Mouse (Mus musculus): ENCODE results near the gene Hsd17b14. TPM values are rescaled to one million over a fixed set of nuclear protein-coding genes. Genes with fewer than 3 reads are reported as not detected.

Hsd17b14 gene
- polyA plus RNA-seq, 1 experiment, result 43.9 TPM

GRCm38 (mm10) chr7:45560241-45560640 is 5.5 kb downstream of the Hsd17b14 start:
- no peaks in the 10 kb centered on the region for H3K36me3 ChIP-seq (ENCODE audit: control insufficient read depth, insufficient read depth, low read length)
- no peaks in the 10 kb centered on the region for H3K4me1 ChIP-seq (ENCODE audit: control insufficient read depth, insufficient read depth, low read length)
- WGBS, result 74% methylated on average over 7 of the region's 7 CpGs
- H3K27me3 ChIP-seq (replicated peaks; ENCODE audit: control insufficient read depth, insufficient read depth, low read length), result no peaks in the 10 kb centered on the region
- no peak overlapping the region for H3K4me3 ChIP-seq (ENCODE audit: insufficient read depth, low read depth, low read length)
- H3K27ac ChIP-seq (ENCODE audit: insufficient read depth, low read depth, low read length), result no peak overlapping the region
- no peak for TF ChIP-seq POLR2A (IDR thresholded peaks at IDR 0.05; ENCODE audit: low read depth, low read length)
- TF ChIP-seq CTCF (conservative IDR thresholded peaks at IDR 0.05; ENCODE audit: insufficient read depth, insufficient read length, low read depth, low read length), result no peak
- DNase-seq, result no peak

GRCm38 (mm10) chr7:45560843-45561623 is 6.3 kb downstream of the Hsd17b14 start:
- H3K27ac ChIP-seq (ENCODE audit: insufficient read depth, low read depth, low read length), result no peak overlapping the region
- peak; percentile 84 for DNase-seq
- H3K4me1 ChIP-seq (ENCODE audit: control insufficient read depth, insufficient read depth, low read length), result no peaks in the 10 kb centered on the region
- H3K4me3 ChIP-seq (ENCODE audit: insufficient read depth, low read depth, low read length), result no peak overlapping the region
- H3K36me3 ChIP-seq (ENCODE audit: control insufficient read depth, insufficient read depth, low read length), result no peaks in the 10 kb centered on the region
- no peaks in the 10 kb centered on the region for H3K27me3 ChIP-seq (replicated peaks; ENCODE audit: control insufficient read depth, insufficient read depth, low read length)
- WGBS, result 14% methylated on average over 17 of the region's 17 CpGs
- peak; percentile 95 for TF ChIP-seq CTCF (conservative IDR thresholded peaks at IDR 0.05; ENCODE audit: insufficient read depth, insufficient read length, low read depth, low read length)
- TF ChIP-seq POLR2A (IDR thresholded peaks at IDR 0.05; ENCODE audit: low read depth, low read length), result no peak

- 47% methylated on average over 12 of the region's 12 CpGs for WGBS
Observed at GRCm38 (mm10) chr7:45561624-45562520, 7.2 kb downstream of the Hsd17b14 start.

GRCm38 (mm10) chr7:45564811-45565210 is 10.1 kb downstream of the Hsd17b14 start:
- H3K27ac ChIP-seq (ENCODE audit: insufficient read depth, low read depth, low read length), result no peak overlapping the region
- no peaks in the 10 kb centered on the region for H3K36me3 ChIP-seq (ENCODE audit: control insufficient read depth, insufficient read depth, low read length)
- no peaks in the 10 kb centered on the region for H3K27me3 ChIP-seq (replicated peaks; ENCODE audit: control insufficient read depth, insufficient read depth, low read length)
- no peak overlapping the region for H3K4me3 ChIP-seq (ENCODE audit: insufficient read depth, low read depth, low read length)
- WGBS, result 80% methylated on average over 2 of the region's 2 CpGs
- no peak for DNase-seq
- peaks cover 9% of the 10 kb centered on the region for H3K4me1 ChIP-seq (ENCODE audit: control insufficient read depth, insufficient read depth, low read length)
- TF ChIP-seq POLR2A (IDR thresholded peaks at IDR 0.05; ENCODE audit: low read depth, low read length) (no peak), CTCF (conservative IDR thresholded peaks at IDR 0.05; ENCODE audit: insufficient read depth, insufficient read length, low read depth, low read length) (no peak)

More at GRCm38 (mm10) chr7:45561624-45562520, 7.2 kb downstream of the Hsd17b14 start:
- Histone ChIP-seq H3K4me3 (ENCODE audit: insufficient read depth, low read depth, low read length) (no peak overlapping the region), H3K36me3 (ENCODE audit: control insufficient read depth, insufficient read depth, low read length) (no peaks in the 10 kb centered on the region), H3K4me1 (ENCODE audit: control insufficient read depth, insufficient read depth, low read length) (no peaks in the 10 kb centered on the region), H3K27me3 (replicated peaks; ENCODE audit: control insufficient read depth, insufficient read depth, low read length) (no peaks in the 10 kb centered on the region), H3K27ac (ENCODE audit: insufficient read depth, low read depth, low read length) (no peak overlapping the region)
- no peak for DNase-seq
- no peak for TF ChIP-seq POLR2A (IDR thresholded peaks at IDR 0.05; ENCODE audit: low read depth, low read length)
- no peak for TF ChIP-seq CTCF (conservative IDR thresholded peaks at IDR 0.05; ENCODE audit: insufficient read depth, insufficient read length, low read depth, low read length)

GRCm38 (mm10) chr7:45565446-45565845 is 10.8 kb downstream of the Hsd17b14 start:
- no peaks in the 10 kb centered on the region for H3K36me3 ChIP-seq (ENCODE audit: control insufficient read depth, insufficient read depth, low read length)
- H3K27ac ChIP-seq (ENCODE audit: insufficient read depth, low read depth, low read length), result no peak overlapping the region
- peaks cover 9% of the 10 kb centered on the region for H3K4me1 ChIP-seq (ENCODE audit: control insufficient read depth, insufficient read depth, low read length)
- TF ChIP-seq POLR2A (IDR thresholded peaks at IDR 0.05; ENCODE audit: low read depth, low read length) (no peak), CTCF (conservative IDR thresholded peaks at IDR 0.05; ENCODE audit: insufficient read depth, insufficient read length, low read depth, low read length) (no peak)
- H3K27me3 ChIP-seq (replicated peaks; ENCODE audit: control insufficient read depth, insufficient read depth, low read length), result no peaks in the 10 kb centered on the region
- no peak overlapping the region for H3K4me3 ChIP-seq (ENCODE audit: insufficient read depth, low read depth, low read length)
- DNase-seq, result no peak
- 93% methylated on average over 9 of the region's 9 CpGs for WGBS

- no peak for DNase-seq
- no peak overlapping the region for H3K4me3 ChIP-seq (ENCODE audit: insufficient read depth, low read depth, low read length)
- WGBS, result 51% methylated on average over 8 of the region's 8 CpGs
Observed at GRCm38 (mm10) chr7:45567112-45567779, 12.6 kb downstream of the Hsd17b14 start.

More at GRCm38 (mm10) chr7:45567112-45567779, 12.6 kb downstream of the Hsd17b14 start:
- Histone ChIP-seq H3K36me3 (ENCODE audit: control insufficient read depth, insufficient read depth, low read length) (no peaks in the 10 kb centered on the region), H3K27me3 (replicated peaks; ENCODE audit: control insufficient read depth, insufficient read depth, low read length) (no peaks in the 10 kb centered on the region), H3K27ac (ENCODE audit: insufficient read depth, low read depth, low read length) (peak overlapping the region; percentile 94), H3K4me1 (ENCODE audit: control insufficient read depth, insufficient read depth, low read length) (peaks cover 21% of the 10 kb centered on the region)
- TF ChIP-seq CTCF (conservative IDR thresholded peaks at IDR 0.05; ENCODE audit: insufficient read depth, insufficient read length, low read depth, low read length), result no peak
- peak; percentile 30 for TF ChIP-seq POLR2A (IDR thresholded peaks at IDR 0.05; ENCODE audit: low read depth, low read length)

All from kidney, adult 2 months (tissue).